Mouse (Mus musculus) C2C12 (cell line): ENCODE measurements around the gene Gm21905. TPM values are rescaled to one million over a fixed set of nuclear protein-coding genes. Genes with fewer than 3 reads are reported as not detected.

Source experiments
- H3K27me3 ChIP-seq: one replicate; pipeline ENCODE4 v1.6.1; 2011; ENCODE audit not compliant: control insufficient read depth, insufficient read depth, insufficient read length
- H3K36me3 ChIP-seq: one replicate; pipeline ENCODE4 v1.6.1; 2011; ENCODE audit not compliant: control insufficient read depth, insufficient read depth
- H3K4me3 ChIP-seq: one replicate; pipeline ENCODE4 v1.5.1; 2011; ENCODE audit warnings: mild to moderate bottlenecking, control low read depth; ENCODE audit not compliant: poor library complexity, insufficient read depth, severe bottlenecking
- H3K79me2 ChIP-seq: one replicate; pipeline ENCODE4 v1.6.1; 2011; ENCODE audit not compliant: control insufficient read depth, insufficient read depth
- H3K79me3 ChIP-seq: one replicate; pipeline ENCODE4 v1.6.1; 2011; ENCODE audit warnings: low read depth, control low read depth
- H3ac ChIP-seq: one replicate; pipeline ENCODE3; 2011; ENCODE audit warnings: low read depth; ENCODE audit not compliant: control insufficient read depth, insufficient read length
- CEBPB ChIP-seq: IDR thresholded peaks from one replicate; pipeline ENCODE4 v1.6.1; 2011; ENCODE audit warnings: low read depth, mild to moderate bottlenecking, control low read depth, moderate library complexity
- CTCF ChIP-seq: IDR thresholded peaks from one replicate; pipeline ENCODE4 v1.5.1; 2011; ENCODE audit not compliant: control insufficient read depth, insufficient read depth, insufficient read length
- FOSL1 ChIP-seq: IDR thresholded peaks from one replicate; pipeline ENCODE4 v1.8.0; 2011; ENCODE audit warnings: mild to moderate bottlenecking, low read length; ENCODE audit not compliant: poor library complexity, insufficient read depth, severe bottlenecking
- MAX ChIP-seq: IDR thresholded peaks from one replicate; pipeline ENCODE4 v1.6.1; 2011; ENCODE audit warnings: mild to moderate bottlenecking, control low read depth
- MYOG ChIP-seq: IDR thresholded peaks from one replicate; pipeline ENCODE4 v1.6.1; 2011; ENCODE audit not compliant: control insufficient read depth, insufficient read length; ENCODE audit errors: extremely low read depth
- USF1 ChIP-seq: IDR thresholded peaks from one replicate; pipeline ENCODE4 v1.6.1; 2011; ENCODE audit warnings: low read depth, mild to moderate bottlenecking, control low read depth, moderate library complexity
- polyA plus RNA-seq: library from polyadenylated mRNA; unstranded; fragments of >200 nt; fragmentation: generic; extraction: Trizol; gene quantifications from one replicate; pipeline ENCODE4 v1.2.1, GENCODE M21; 2012; ENCODE audit warnings: missing spikeins

Gene Gm21905
- polyA plus RNA-seq, 1 experiment = not detected

DNA sequence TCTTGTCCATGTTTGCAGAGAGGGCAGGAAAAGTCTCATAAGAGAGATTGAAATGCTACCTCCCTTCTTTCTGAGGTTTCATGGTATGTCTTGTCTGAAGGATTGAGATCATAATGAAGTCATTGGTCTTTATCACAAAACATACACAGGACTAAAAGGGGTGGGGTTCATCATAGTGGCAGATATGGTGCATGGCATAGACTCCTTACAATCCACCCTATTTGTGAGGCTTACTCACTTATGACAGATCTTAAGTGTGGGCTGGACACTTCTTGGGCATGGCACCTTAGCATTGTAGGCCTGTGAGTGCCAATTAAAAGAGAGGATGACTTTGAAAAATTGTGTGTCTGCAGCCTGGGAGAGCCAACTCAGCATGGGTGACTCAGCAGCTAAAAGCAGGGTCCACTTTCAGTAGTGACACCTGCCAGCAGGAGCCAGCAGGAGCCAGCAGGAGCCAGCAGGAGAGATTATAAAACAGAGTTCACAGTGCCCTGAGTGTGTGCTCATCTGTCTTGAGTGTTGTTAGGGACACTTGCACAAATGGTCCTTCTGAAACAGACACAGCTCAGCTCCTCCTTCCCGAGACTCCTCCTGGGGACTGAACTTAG lies 62.6 kb downstream of the Gm21905 start:
- no peaks in the 10 kb centered on the region for H3K79me3 ChIP-seq
- H3ac ChIP-seq = no peak overlapping the region
- no peaks in the 10 kb centered on the region for H3K79me2 ChIP-seq
- no peaks in the 10 kb centered on the region for H3K27me3 ChIP-seq
- no peak overlapping the region for H3K4me3 ChIP-seq
- no peak for TF ChIP-seq CEBPB
- TF ChIP-seq FOSL1 = no peak
- TF ChIP-seq CTCF = no peak
- no peak for TF ChIP-seq USF1
- TF ChIP-seq MAX = no peak
- TF ChIP-seq MYOG = no peak
- H3K36me3 ChIP-seq = no peaks in the 10 kb centered on the region

Other genes starting within 250 kb of the Gm21905 start
- gene Atp8a1, start 99.0 kb downstream of the Gm21905 start, polyA plus RNA-seq = not detected
- not detected for gene Gm5108, start 4.8 kb downstream of the Gm21905 start, polyA plus RNA-seq
- gene Grxcr1, start 85.4 kb upstream of the Gm21905 start, polyA plus RNA-seq = not detected